Mouse (Mus musculus) ES-Bruce4 (cell line): Measurements from ENCODE around the gene Il4ra. TPM values are rescaled to one million over a fixed set of nuclear protein-coding genes. Genes with fewer than 3 reads are reported as not detected.

Experiments used
- H3K27ac ChIP-seq: 2 replicates; pipeline ENCODE4 v1.5.1; 2012; ENCODE audit warnings: low read length, inconsistent platforms; ENCODE audit not compliant: insufficient read depth
- H3K27me3 ChIP-seq: 2 replicates; pipeline ENCODE4 v1.6.1; 2012; ENCODE audit warnings: mild to moderate bottlenecking, low read length, inconsistent platforms; ENCODE audit not compliant: control insufficient read depth, poor library complexity, insufficient read depth, severe bottlenecking
- H3K36me3 ChIP-seq: 2 replicates; pipeline ENCODE4 v1.6.1; 2012; ENCODE audit warnings: inconsistent platforms, mild to moderate bottlenecking, low read length, moderate library complexity; ENCODE audit not compliant: control insufficient read depth, poor library complexity, insufficient read depth, severe bottlenecking
- H3K4me1 ChIP-seq: one replicate; pipeline ENCODE4 v1.8.1; 2011; ENCODE audit warnings: low read length; ENCODE audit not compliant: control insufficient read depth, insufficient read depth
- H3K4me3 ChIP-seq: 2 replicates; pipeline ENCODE4 v1.5.1; 2011; ENCODE audit warnings: low read depth, mild to moderate bottlenecking, low read length
- H3K9ac ChIP-seq: 2 replicates; pipeline ENCODE4 v1.6.1; 2012; ENCODE audit warnings: low read depth, mild to moderate bottlenecking, inconsistent platforms; ENCODE audit not compliant: poor library complexity, severe bottlenecking
- H3K9me3 ChIP-seq: replicated peaks from 2 replicates; pipeline ENCODE4 v1.6.1; 2012; ENCODE audit warnings: mild to moderate bottlenecking, low read length, inconsistent platforms; ENCODE audit not compliant: control insufficient read depth, poor library complexity, insufficient read depth, severe bottlenecking
- CTCF ChIP-seq: IDR thresholded peaks from one replicate; pipeline ENCODE4 v1.8.1; 2011; ENCODE audit warnings: low read depth, low read length
- EP300 ChIP-seq: IDR thresholded peaks from 2 replicates; pipeline ENCODE4 v1.6.1; 2011; ENCODE audit warnings: low read depth, low read length; ENCODE audit not compliant: insufficient read depth
- POLR2A ChIP-seq: IDR thresholded peaks from one replicate; pipeline ENCODE4 v1.8.1; 2011; ENCODE audit warnings: low read length; ENCODE audit not compliant: insufficient read depth
- polyA plus RNA-seq: library from polyadenylated mRNA; stranded (reverse); fragments of >200 nt; gene quantifications from 2 replicates; pipeline ENCODE4 v1.2.4, GENCODE M21; 2011; ENCODE audit warnings: low read depth; ENCODE audit not compliant: missing spikeins, insufficient read depth, insufficient read length

The Il4ra gene
- polyA plus RNA-seq, 1 experiment: 1.4 TPM

GRCm38 (mm10) chr7:125523051-125523450 is 28.9 kb upstream of the Il4ra start:
- no peak for TF ChIP-seq POLR2A
- TF ChIP-seq CTCF: no peak
- no peak for TF ChIP-seq EP300
- no peak overlapping the region for H3K9ac ChIP-seq
- H3K27ac ChIP-seq: no peak overlapping the region
- H3K27me3 ChIP-seq: no peaks in the 10 kb centered on the region; the same call in 1 of the 2 replicates
- no peaks in the 10 kb centered on the region for H3K4me1 ChIP-seq
- H3K36me3 ChIP-seq: no peaks in the 10 kb centered on the region
- no peaks in the 10 kb centered on the region; the same call in 1 of the 2 replicates for H3K9me3 ChIP-seq
- no peak overlapping the region for H3K4me3 ChIP-seq

- H3K4me1 ChIP-seq: no peaks in the 10 kb centered on the region
- no peaks in the 10 kb centered on the region for H3K27me3 ChIP-seq
- no peak overlapping the region for H3K4me3 ChIP-seq
- no peak overlapping the region for H3K27ac ChIP-seq
- TF ChIP-seq POLR2A (no peak), EP300 (no peak), CTCF (no peak)
- H3K9me3 ChIP-seq: no peaks in the 10 kb centered on the region; the same call in 1 of the 2 replicates
- H3K36me3 ChIP-seq: no peaks in the 10 kb centered on the region
- no peak overlapping the region for H3K9ac ChIP-seq
These were observed 24.7 kb upstream of the Il4ra start for GRCm38 (mm10) chr7:125527186-125527585.

- Histone ChIP-seq H3K27me3 (no peaks in the 10 kb centered on the region), H3K36me3 (no peaks in the 10 kb centered on the region), H3K4me1 (no peaks in the 10 kb centered on the region), H3K4me3 (no peak overlapping the region), H3K9me3 (no peaks in the 10 kb centered on the region; the same call in 1 of the 2 replicates), H3K9ac (no peak overlapping the region), H3K27ac (no peak overlapping the region)
- no peak for TF ChIP-seq EP300
These were observed 23.9 kb upstream of the Il4ra start for GRCm38 (mm10) chr7:125527901-125528580.

- H3K27me3 ChIP-seq: no peaks in the 10 kb centered on the region
- no peak overlapping the region for H3K27ac ChIP-seq
- H3K9me3 ChIP-seq: peaks cover 10% of the 10 kb centered on the region
- no peaks in the 10 kb centered on the region for H3K4me1 ChIP-seq
- no peaks in the 10 kb centered on the region for H3K36me3 ChIP-seq
- no peak for TF ChIP-seq POLR2A
- TF ChIP-seq CTCF: no peak
- no peak for TF ChIP-seq EP300
- H3K4me3 ChIP-seq: no peak overlapping the region
- no peak overlapping the region for H3K9ac ChIP-seq
These were observed 12.6 kb upstream of the Il4ra start for GRCm38 (mm10) chr7:125539351-125539750.

- H3K4me3 ChIP-seq: no peak overlapping the region
These were observed 10.9 kb upstream of the Il4ra start for GRCm38 (mm10) chr7:125541026-125541425.

GRCm38 (mm10) chr7:125541821-125542220 is 10.1 kb upstream of the Il4ra start:
- H3K4me3 ChIP-seq: no peak overlapping the region
- no peak for TF ChIP-seq EP300
- TF ChIP-seq POLR2A: no peak
- no peak for TF ChIP-seq CTCF
- H3K9ac ChIP-seq: no peak overlapping the region
- H3K9me3 ChIP-seq: no peaks in the 10 kb centered on the region
- H3K27ac ChIP-seq: no peak overlapping the region
- H3K36me3 ChIP-seq: no peaks in the 10 kb centered on the region
- no peaks in the 10 kb centered on the region for H3K4me1 ChIP-seq
- no peaks in the 10 kb centered on the region for H3K27me3 ChIP-seq

More at GRCm38 (mm10) chr7:125541026-125541425, 10.9 kb upstream of the Il4ra start:
- Histone ChIP-seq H3K9me3 (no peaks in the 10 kb centered on the region), H3K4me1 (no peaks in the 10 kb centered on the region), H3K9ac (no peak overlapping the region), H3K27me3 (no peaks in the 10 kb centered on the region), H3K27ac (no peak overlapping the region), H3K36me3 (no peaks in the 10 kb centered on the region)
- no peak for TF ChIP-seq POLR2A
- no peak for TF ChIP-seq CTCF
- no peak for TF ChIP-seq EP300
